Mouse (Mus musculus): ENCODE data around the gene Acsbg2. TPM values are rescaled to one million over a fixed set of nuclear protein-coding genes. Genes with fewer than 3 reads are reported as not detected.

Acsbg2 gene
- polyA plus RNA-seq, 1 experiment from 2014 or later, result not detected

- Histone ChIP-seq H3K9me3 (ENCODE audit: control insufficient read depth, low read length) (no peaks in the 10 kb centered on the region), H3K9ac (ENCODE audit: low read length) (no peak overlapping the region), H3K4me1 (replicated peaks; ENCODE audit: control insufficient read depth, insufficient read depth, low read length) (peaks cover 8% of the 10 kb centered on the region; the same call in 1 of the 2 replicates), H3K27ac (ENCODE audit: low read length) (no peak overlapping the region), H3K4me3 (ENCODE audit: low read length) (no peak overlapping the region), H3K4me2 (ENCODE audit: low read depth, low read length) (no peak overlapping the region), H3K36me3 (ENCODE audit: control insufficient read depth, insufficient read depth, low read length) (no peaks in the 10 kb centered on the region), H3K27me3 (ENCODE audit: control insufficient read depth, insufficient read depth, low read depth, low read length) (peaks cover 3% of the 10 kb centered on the region; the same call in 1 of the 2 replicates)
- no peak for ATAC-seq (ENCODE audit: low read depth)
- WGBS, result 93% methylated on average over 1 of the region's 1 CpGs
Observed at GRCm38 (mm10) chr17:56833381-56833780, 40.9 kb downstream of the Acsbg2 start.

- Histone ChIP-seq H3K4me2 (ENCODE audit: low read depth, low read length) (no peak overlapping the region), H3K27ac (ENCODE audit: low read length) (no peak overlapping the region), H3K36me3 (ENCODE audit: control insufficient read depth, insufficient read depth, low read length) (no peaks in the 10 kb centered on the region), H3K9me3 (ENCODE audit: control insufficient read depth, low read length) (no peaks in the 10 kb centered on the region), H3K9ac (ENCODE audit: low read length) (no peak overlapping the region), H3K27me3 (ENCODE audit: control insufficient read depth, insufficient read depth, low read depth, low read length) (peaks cover 3% of the 10 kb centered on the region; the same call in 1 of the 2 replicates), H3K4me1 (replicated peaks; ENCODE audit: control insufficient read depth, insufficient read depth, low read length) (peaks cover 8% of the 10 kb centered on the region; the same call in 1 of the 2 replicates), H3K4me3 (ENCODE audit: low read length) (no peak overlapping the region)
- ATAC-seq (ENCODE audit: low read depth), result no peak
- WGBS, result 84% methylated on average over 1 of the region's 1 CpGs
Observed at GRCm38 (mm10) chr17:56832918-56833317, 41.3 kb downstream of the Acsbg2 start.

GRCm38 (mm10) chr17:56831111-56831816 lies 43.0 kb downstream of the Acsbg2 start:
- H3K4me3 ChIP-seq (ENCODE audit: low read length), result peak overlapping the region; percentile 59
- peaks cover 8% of the 10 kb centered on the region; the same call in 1 of the 2 replicates for H3K4me1 ChIP-seq (replicated peaks; ENCODE audit: control insufficient read depth, insufficient read depth, low read length)
- H3K36me3 ChIP-seq (ENCODE audit: control insufficient read depth, insufficient read depth, low read length), result no peaks in the 10 kb centered on the region
- no peak overlapping the region for H3K27ac ChIP-seq (ENCODE audit: low read length)
- peak overlapping the region; percentile 85 for H3K4me2 ChIP-seq (ENCODE audit: low read depth, low read length)
- peaks cover 3% of the 10 kb centered on the region; the same call in 1 of the 2 replicates for H3K27me3 ChIP-seq (ENCODE audit: control insufficient read depth, insufficient read depth, low read depth, low read length)
- no peaks in the 10 kb centered on the region for H3K9me3 ChIP-seq (ENCODE audit: control insufficient read depth, low read length)
- 0% methylated on average over 41 of the region's 42 CpGs for WGBS
- peak overlapping the region; percentile 64 for H3K9ac ChIP-seq (ENCODE audit: low read length)
- ATAC-seq (ENCODE audit: low read depth), result peak; percentile 99

- no peak within 1 kb of the TSS for H3K27ac ChIP-seq (ENCODE audit: low read length)
- H3K9me3 ChIP-seq (ENCODE audit: control insufficient read depth, low read length), result no peaks in the 10 kb centered on the region
- no peak for ATAC-seq (ENCODE audit: low read depth)
- H3K4me3 ChIP-seq (ENCODE audit: low read length), result peak within 1 kb of the TSS; percentile 59
- peak within 1 kb of the TSS; percentile 64 for H3K9ac ChIP-seq (ENCODE audit: low read length)
- peaks cover 3% of the 10 kb centered on the region; the same call in 1 of the 2 replicates for H3K27me3 ChIP-seq (ENCODE audit: control insufficient read depth, insufficient read depth, low read depth, low read length)
- under 1% methylated on average over 33 of the region's 62 CpGs for WGBS
- H3K36me3 ChIP-seq (ENCODE audit: control insufficient read depth, insufficient read depth, low read length), result no peaks in the 10 kb centered on the region
- peak within 1 kb of the TSS; percentile 85 for H3K4me2 ChIP-seq (ENCODE audit: low read depth, low read length)
- H3K4me1 ChIP-seq (replicated peaks; ENCODE audit: control insufficient read depth, insufficient read depth, low read length), result peaks cover 8% of the 10 kb centered on the region; the same call in 1 of the 2 replicates
Observed at GRCm38 (mm10) chr17:56830411-56831110, 43.7 kb downstream of the Acsbg2 start, which contains the start of gene Rfx2. TSS of gene Rfx2 (minus strand) at chr17:56831013.

- H3K9me3 ChIP-seq (ENCODE audit: control insufficient read depth, low read length), result no peaks in the 10 kb centered on the region
- 2% methylated on average over 27 of the region's 27 CpGs for WGBS
- H3K4me1 ChIP-seq (replicated peaks; ENCODE audit: control insufficient read depth, insufficient read depth, low read length), result peaks cover 8% of the 10 kb centered on the region; the same call in 1 of the 2 replicates
- peak overlapping the region; percentile 85 for H3K4me2 ChIP-seq (ENCODE audit: low read depth, low read length)
- H3K36me3 ChIP-seq (ENCODE audit: control insufficient read depth, insufficient read depth, low read length), result no peaks in the 10 kb centered on the region
- no peak for ATAC-seq (ENCODE audit: low read depth)
- H3K9ac ChIP-seq (ENCODE audit: low read length), result peak overlapping the region; percentile 57
- H3K27me3 ChIP-seq (ENCODE audit: control insufficient read depth, insufficient read depth, low read depth, low read length), result peaks cover 3% of the 10 kb centered on the region; the same call in 1 of the 2 replicates
- H3K27ac ChIP-seq (ENCODE audit: low read length), result no peak overlapping the region
- peak overlapping the region; percentile 59 for H3K4me3 ChIP-seq (ENCODE audit: low read length)
Observed at GRCm38 (mm10) chr17:56829795-56830194, 44.5 kb downstream of the Acsbg2 start.

- Histone ChIP-seq H3K27me3 (ENCODE audit: control insufficient read depth, insufficient read depth, low read depth, low read length) (peaks cover 3% of the 10 kb centered on the region; the same call in 1 of the 2 replicates), H3K9ac (ENCODE audit: low read length) (peak overlapping the region; percentile 57; the same call in 1 of the 2 replicates), H3K4me3 (ENCODE audit: low read length) (peak overlapping the region; percentile 59), H3K4me2 (ENCODE audit: low read depth, low read length) (0 out of 2 replicates have a peak overlapping the region, but pooled peaks have one; percentile 85), H3K36me3 (ENCODE audit: control insufficient read depth, insufficient read depth, low read length) (no peaks in the 10 kb centered on the region), H3K4me1 (replicated peaks; ENCODE audit: control insufficient read depth, insufficient read depth, low read length) (peaks cover 8% of the 10 kb centered on the region; the same call in 1 of the 2 replicates), H3K27ac (ENCODE audit: low read length) (no peak overlapping the region), H3K9me3 (ENCODE audit: control insufficient read depth, low read length) (no peaks in the 10 kb centered on the region)
- no peak for ATAC-seq (ENCODE audit: low read depth)
- 31% methylated on average over 11 of the region's 11 CpGs for WGBS
Observed at GRCm38 (mm10) chr17:56829171-56829570, 45.1 kb downstream of the Acsbg2 start.

GRCm38 (mm10) chr17:56826718-56827117 lies 47.5 kb downstream of the Acsbg2 start:
- Histone ChIP-seq H3K27me3 (ENCODE audit: control insufficient read depth, insufficient read depth, low read depth, low read length) (peaks cover 3% of the 10 kb centered on the region; the same call in 1 of the 2 replicates), H3K27ac (ENCODE audit: low read length) (no peak overlapping the region), H3K9me3 (ENCODE audit: control insufficient read depth, low read length) (no peaks in the 10 kb centered on the region), H3K4me3 (ENCODE audit: low read length) (no peak overlapping the region), H3K4me2 (ENCODE audit: low read depth, low read length) (no peak overlapping the region), H3K36me3 (ENCODE audit: control insufficient read depth, insufficient read depth, low read length) (no peaks in the 10 kb centered on the region), H3K9ac (ENCODE audit: low read length) (no peak overlapping the region), H3K4me1 (replicated peaks; ENCODE audit: control insufficient read depth, insufficient read depth, low read length) (peaks cover 8% of the 10 kb centered on the region; the same call in 1 of the 2 replicates)
- 53% methylated on average over 2 of the region's 2 CpGs for WGBS
- no peak for ATAC-seq (ENCODE audit: low read depth)

GRCm38 (mm10) chr17:56823352-56823751 lies 50.9 kb downstream of the Acsbg2 start:
- H3K36me3 ChIP-seq (ENCODE audit: control insufficient read depth, insufficient read depth, low read length), result no peaks in the 10 kb centered on the region
- no peak overlapping the region for H3K9ac ChIP-seq (ENCODE audit: low read length)
- H3K4me3 ChIP-seq (ENCODE audit: low read length), result no peak overlapping the region
- H3K27ac ChIP-seq (ENCODE audit: low read length), result no peak overlapping the region
- H3K27me3 ChIP-seq (ENCODE audit: control insufficient read depth, insufficient read depth, low read depth, low read length), result no peaks in the 10 kb centered on the region
- no peaks in the 10 kb centered on the region for H3K4me1 ChIP-seq (replicated peaks; ENCODE audit: control insufficient read depth, insufficient read depth, low read length)
- 61% methylated on average over 2 of the region's 2 CpGs for WGBS
- no peaks in the 10 kb centered on the region for H3K9me3 ChIP-seq (ENCODE audit: control insufficient read depth, low read length)
- no peak for ATAC-seq (ENCODE audit: low read depth)
- no peak overlapping the region for H3K4me2 ChIP-seq (ENCODE audit: low read depth, low read length)

- 70% methylated on average over 2 of the region's 2 CpGs for WGBS
- no peaks in the 10 kb centered on the region for H3K36me3 ChIP-seq (ENCODE audit: control insufficient read depth, insufficient read depth, low read length)
- no peak overlapping the region for H3K27ac ChIP-seq (ENCODE audit: low read length)
- H3K4me1 ChIP-seq (replicated peaks; ENCODE audit: control insufficient read depth, insufficient read depth, low read length), result no peaks in the 10 kb centered on the region
- no peak overlapping the region for H3K4me3 ChIP-seq (ENCODE audit: low read length)
- no peaks in the 10 kb centered on the region for H3K27me3 ChIP-seq (ENCODE audit: control insufficient read depth, insufficient read depth, low read depth, low read length)
- ATAC-seq (ENCODE audit: low read depth), result no peak
- H3K9me3 ChIP-seq (ENCODE audit: control insufficient read depth, low read length), result no peaks in the 10 kb centered on the region
- no peak overlapping the region for H3K4me2 ChIP-seq (ENCODE audit: low read depth, low read length)
- no peak overlapping the region for H3K9ac ChIP-seq (ENCODE audit: low read length)
Observed at GRCm38 (mm10) chr17:56822380-56822779, 51.9 kb downstream of the Acsbg2 start.

All from lung, embryonic 16.5 days (tissue).